Mouse (Mus musculus): ENCODE results near the gene Ifnab. TPM values are rescaled to one million over a fixed set of nuclear protein-coding genes. Genes with fewer than 3 reads are reported as not detected.

Gene Ifnab
- total RNA-seq, 2 experiments from 2014 or later, result not detected

DNA sequence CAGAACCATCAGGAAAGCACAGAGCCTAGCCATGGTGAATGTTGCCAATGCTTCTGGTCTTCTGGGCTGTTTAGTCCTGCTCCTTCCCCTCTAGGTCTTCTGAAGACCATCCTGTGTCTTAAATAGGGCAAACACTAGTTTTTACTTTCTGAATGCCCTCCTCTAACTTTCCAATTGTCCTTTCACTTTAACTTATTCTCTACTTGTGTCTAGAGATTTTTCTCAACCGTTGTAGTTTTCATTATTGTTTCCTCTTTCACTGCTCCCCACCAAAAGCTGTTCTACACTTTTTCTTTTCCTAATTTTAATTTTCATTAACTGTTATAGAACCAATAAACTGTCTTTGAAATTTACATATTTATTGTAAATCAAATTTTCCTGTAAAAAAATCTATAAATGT, 14.3 kb downstream of the Ifnab start, which contains the start of gene Ifna16:
Gene Ifna16, minus strand, starts transcription at position 101 of the 400 bp plus-strand sequence.
- DNase-seq, result no peak

DNA sequence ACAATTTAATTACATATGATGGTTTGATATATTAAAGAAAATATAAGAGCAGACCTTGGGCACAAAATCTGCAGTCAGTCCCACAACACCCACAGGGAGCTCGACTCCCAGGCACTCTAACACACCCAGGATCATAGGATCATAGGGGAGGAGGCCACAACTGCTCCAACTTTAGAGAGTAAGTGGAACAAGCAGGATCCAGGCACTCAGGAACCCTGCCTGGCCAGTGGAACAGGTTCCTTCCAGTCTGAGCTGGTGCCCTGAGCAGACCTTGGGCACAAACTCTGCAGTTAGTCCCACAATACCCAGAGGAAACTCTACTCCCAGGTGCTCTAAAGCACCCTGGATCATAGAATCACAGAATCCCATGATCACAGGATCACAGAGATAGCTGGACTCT, 35.7 kb downstream of the Ifnab start:
- DNase-seq, result no peak

DNA sequence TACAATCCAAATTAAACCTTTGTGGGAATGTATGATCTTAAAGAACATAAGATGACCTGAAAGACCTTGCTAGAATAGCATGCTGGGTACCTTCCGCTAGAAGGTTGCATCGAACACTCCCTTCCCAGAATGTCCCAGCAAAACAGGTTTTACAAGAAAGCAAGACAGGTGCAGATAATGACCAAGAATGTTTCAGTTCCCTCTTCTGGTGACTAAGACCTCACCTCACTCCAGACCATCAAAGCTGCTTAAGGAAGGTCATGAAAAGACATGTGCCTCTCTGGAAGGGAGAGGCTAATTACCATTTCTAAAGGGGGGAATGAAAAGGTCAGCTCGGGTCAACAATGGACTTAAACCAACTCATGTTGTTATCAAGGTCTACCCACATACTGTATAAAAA, 37.5 kb downstream of the Ifnab start:
- no peak for DNase-seq

DNA sequence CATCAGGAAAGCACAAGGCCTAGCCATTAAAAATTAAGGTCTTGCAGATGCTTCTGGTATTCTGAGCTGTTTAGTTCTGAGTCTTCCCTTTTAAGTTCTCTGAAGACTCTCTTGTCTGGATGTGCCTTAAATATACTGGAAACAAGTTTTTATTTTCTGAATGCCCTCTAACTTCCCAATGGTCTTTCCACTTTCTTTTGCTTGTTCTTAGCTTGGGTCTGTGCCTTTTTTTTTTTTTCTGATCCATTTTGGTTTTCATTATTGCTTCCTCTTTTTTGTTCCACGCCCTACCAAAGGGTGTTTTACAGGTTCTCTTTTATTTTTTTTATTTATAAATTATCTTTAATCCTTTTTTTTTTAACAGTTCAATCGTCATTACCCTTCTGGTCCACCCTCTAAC, 46.8 kb downstream of the Ifnab start, which contains the start of gene Ifna13:
Gene Ifna13, minus strand, starts transcription at position 101 of the 400 bp plus-strand sequence.
- no peak for DNase-seq

DNA sequence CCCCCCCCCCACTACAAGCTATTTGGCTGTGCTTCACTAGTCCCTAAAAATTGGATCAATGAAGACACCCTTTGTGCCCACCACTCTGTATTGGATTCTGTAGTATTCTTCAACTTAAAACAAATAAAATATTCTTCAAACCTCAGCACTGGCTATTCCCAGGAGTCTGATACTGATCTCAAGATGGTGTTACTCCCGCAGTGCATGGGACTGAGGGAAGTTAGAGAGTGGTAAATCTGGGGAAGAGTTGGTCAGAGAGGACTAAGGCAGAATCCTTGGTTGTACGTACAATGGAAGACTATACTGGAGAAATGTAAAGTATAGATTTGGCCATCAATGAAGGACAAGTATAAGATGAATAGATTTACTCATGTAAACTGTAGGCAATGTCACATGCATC, 48.6 kb downstream of the Ifnab start:
- DNase-seq, result no peak

DNA sequence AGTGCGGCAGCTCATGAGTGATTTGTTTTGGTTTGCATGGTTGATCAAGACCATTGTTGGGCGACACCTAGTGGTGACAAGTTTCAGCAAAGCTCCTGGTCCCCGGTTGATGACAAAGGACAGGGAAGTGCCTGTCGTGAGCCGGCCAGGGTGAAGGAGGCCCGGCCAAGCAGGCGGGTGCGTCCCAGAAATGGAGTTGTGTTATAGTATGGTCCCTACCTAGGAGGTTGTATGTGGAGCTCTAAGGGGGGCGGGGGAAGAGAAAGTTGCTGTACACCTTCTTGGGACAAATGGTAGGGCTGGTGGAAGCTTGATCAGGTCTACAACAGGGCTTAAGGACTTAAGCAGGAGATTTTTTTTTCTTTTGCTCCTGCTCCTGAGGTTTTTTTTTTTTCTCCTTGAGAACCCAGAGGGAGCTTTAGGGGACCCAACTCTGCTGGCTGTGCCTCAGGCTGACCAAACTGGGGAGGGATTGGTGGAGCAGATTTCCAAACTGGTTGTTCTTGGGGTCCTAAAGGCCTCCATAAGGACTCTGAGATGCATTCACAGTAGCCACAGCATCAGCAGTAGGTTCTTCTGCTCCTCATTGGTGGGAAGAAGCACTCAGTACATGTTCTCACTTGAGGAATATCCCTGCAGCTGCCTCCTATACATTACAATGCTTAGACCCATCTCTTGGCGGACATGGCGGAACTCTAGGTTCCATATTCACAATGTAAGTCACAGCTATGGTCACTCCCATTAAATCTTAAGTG, 49.9 kb downstream of the Ifnab start:
- peak; percentile 90 to 94 for DNase-seq

DNA sequence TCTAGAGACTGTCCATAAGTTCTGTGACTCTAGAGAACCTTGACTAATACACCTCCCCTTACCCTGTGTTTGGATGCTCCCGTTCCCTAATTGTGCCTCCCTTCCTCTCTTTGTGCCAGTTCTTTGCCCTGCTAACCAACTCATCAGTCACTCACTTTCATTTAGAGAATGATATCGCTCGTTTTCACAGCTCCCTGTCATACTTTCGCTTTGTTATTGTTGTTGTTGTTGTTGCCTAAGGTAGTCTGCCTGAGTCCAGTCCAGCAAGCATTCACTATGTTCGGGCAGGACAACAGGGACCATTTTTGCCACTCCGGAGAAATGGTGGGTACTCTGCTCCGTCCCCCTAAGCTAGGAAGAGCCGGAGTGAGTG, 50.5 kb downstream of the Ifnab start:
- DNase-seq, result no peak

Other genes with a start within 250 kb of the Ifnab start
- not detected for gene Ifnb1, start 168.6 kb downstream of the Ifnab start, total RNA-seq (2021)
- not detected for gene Ifna15, start 133.1 kb downstream of the Ifnab start, total RNA-seq (2021)
- gene Ifna14, start 119.6 kb downstream of the Ifnab start, total RNA-seq (2021), result not detected
- gene Ifna9, start 99.0 kb downstream of the Ifnab start, total RNA-seq (2021), result not detected
- gene Ifna12, start 88.0 kb downstream of the Ifnab start, total RNA-seq (2021), result not detected
- gene C87499, start 56.9 kb downstream of the Ifnab start, total RNA-seq (2021), result not detected
- gene Ifna13, start 46.9 kb downstream of the Ifnab start, total RNA-seq (2021), result not detected
- gene Ifna16, start 14.4 kb downstream of the Ifnab start, total RNA-seq (2021), result not detected
- not detected for gene Ifna2, start 7.4 kb downstream of the Ifnab start, total RNA-seq (2021)
- under 1 TPM; 0.36 to 0.60 TPM for gene Gm26566, start 30.4 kb upstream of the Ifnab start, total RNA-seq (2021)
- gene Klhl9, start 31.1 kb upstream of the Ifnab start, total RNA-seq (2021), result 10 to 100 TPM; 82.5 to 89.7 TPM
- not detected for gene Gm13271, start 63.5 kb upstream of the Ifnab start, total RNA-seq (2021)
- gene Gm13283, start 68.8 kb upstream of the Ifnab start, total RNA-seq (2021), result under 1 TPM in 1 of 2 experiments, not detected in 1; 0.20 TPM
- not detected for gene Gm13290, start 82.5 kb upstream of the Ifnab start, total RNA-seq (2021)
- gene Gm13289, start 85.6 kb upstream of the Ifnab start, total RNA-seq (2021), result not detected
- not detected for gene Gm13272, start 88.5 kb upstream of the Ifnab start, total RNA-seq (2021)
- gene Ifnz, start 90.8 kb upstream of the Ifnab start, total RNA-seq (2021), result under 1 TPM in 1 of 2 experiments, not detected in 1; 0.20 TPM
- not detected for gene Gm13276, start 94.3 kb upstream of the Ifnab start, total RNA-seq (2021)
- not detected for gene Gm13277, start 97.3 kb upstream of the Ifnab start, total RNA-seq (2021)
- gene Gm13278, start 100.2 kb upstream of the Ifnab start, total RNA-seq (2021), result not detected
- not detected for gene Gm13275, start 103.1 kb upstream of the Ifnab start, total RNA-seq (2021)
- gene Gm13279, start 106.0 kb upstream of the Ifnab start, total RNA-seq (2021), result not detected
- gene Gm13285, start 108.3 kb upstream of the Ifnab start, total RNA-seq (2021), result not detected
- not detected for gene Gm13287, start 111.9 kb upstream of the Ifnab start, total RNA-seq (2021)
- gene Gm13288, start 114.2 kb upstream of the Ifnab start, total RNA-seq (2021), result under 1 TPM in 1 of 2 experiments, not detected in 1; 0.10 TPM
- gene Ifna7, start 124.9 kb upstream of the Ifnab start, total RNA-seq (2021), result not detected
- gene Ifna11, start 128.6 kb upstream of the Ifnab start, total RNA-seq (2021), result not detected
- gene Ifna6, start 136.1 kb upstream of the Ifnab start, total RNA-seq (2021), result not detected
- not detected for gene Ifna5, start 144.2 kb upstream of the Ifnab start, total RNA-seq (2021)
- not detected for gene Ifna4, start 150.5 kb upstream of the Ifnab start, total RNA-seq (2021)
- gene Ifna1, start 158.7 kb upstream of the Ifnab start, total RNA-seq (2021), result not detected
- not detected for gene Ifne, start 188.8 kb upstream of the Ifnab start, total RNA-seq (2021)